Mouse (Mus musculus) erythroblast, embryonic 14.5 days (primary cell): ENCODE measurements at regions not wholly inside any gene's neighbourhood (a gene's known extent, or its start where the extent isn't known, plus 50 kb on each side); places are given as distances from the start of the nearest gene placed in this dataset.

Source experiments
- GATA1 ChIP-seq: IDR thresholded peaks from 2 replicates; pipeline ENCODE4 v1.6.1; 2012; ENCODE audit warnings: low read length, inconsistent platforms, mixed read lengths
- TAL1 ChIP-seq: IDR thresholded peaks from 3 replicates; pipeline ENCODE4 v1.6.1; 2012; ENCODE audit warnings: low read length, inconsistent platforms, mixed read lengths

- no peak for TF ChIP-seq GATA1
- TF ChIP-seq TAL1 = no peak
These were observed 379.0 kb downstream of the Samd5 start for GRCm38 (mm10) chr10:9296055-9296454.
